Mouse (Mus musculus): Measurements from ENCODE around the gene Hist1h3f.

DNA sequence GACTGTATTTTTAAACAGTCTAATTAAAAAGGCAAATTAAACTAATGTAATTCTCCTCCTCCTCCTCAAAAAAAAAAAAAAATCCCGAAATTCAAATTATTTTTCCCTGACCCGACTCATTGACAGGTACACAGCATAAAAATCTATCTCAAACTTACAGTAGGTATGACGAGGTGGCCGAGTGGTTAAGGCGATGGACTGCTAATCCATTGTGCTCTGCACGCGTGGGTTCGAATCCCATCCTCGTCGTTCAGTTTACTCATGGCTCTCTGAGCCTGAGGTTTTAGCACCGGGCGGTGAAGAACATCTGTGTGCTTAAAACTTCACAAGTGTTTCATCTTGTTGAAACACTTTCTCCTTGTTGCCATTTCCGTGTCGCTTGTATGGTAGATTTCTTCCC is 22.1 kb upstream of the Hist1h3f start:
- no peak; the same call in 1 of the 2 replicates for TF ChIP-seq CTCF (conservative IDR thresholded peaks at IDR 0.05; ENCODE audit: insufficient read depth, insufficient read length, low read depth, low read length)
- TF ChIP-seq POLR2A (IDR thresholded peaks at IDR 0.05; ENCODE audit: low read depth, low read length): no peak
